Mouse (Mus musculus) bone marrow macrophage, adult 2 months (primary cell): ENCODE data around the gene Calml4.

Source experiments
- CTCF ChIP-seq: IDR thresholded peaks from 2 replicates; pipeline ENCODE4 v1.5.1; 2012; ENCODE audit warnings: low read depth, mild to moderate bottlenecking, low read length, moderate library complexity
- POLR2A ChIP-seq: IDR thresholded peaks from 2 replicates; pipeline ENCODE4 v1.6.1; 2012; ENCODE audit warnings: mild to moderate bottlenecking, low read depth, low read length, borderline replicate concordance

- TF ChIP-seq CTCF (no peak), POLR2A (no peak)
Measured at GRCm38 (mm10) chr9:62857719-62858261, at the start of gene Calml4.
